Mouse (Mus musculus) c-Kit-negative CD71-positive TER-119-positive erythroid progenitor cells, embryonic 14.5 days (primary cell): Measurements from ENCODE around the gene Igfbpl1.

Experiments
- DNase-seq: peaks from one replicate; pipeline ENCODE4 v3.0.0-alpha.2; 2013; ENCODE audit warnings: low read depth, low spot score

Gene Igfbpl1

GRCm38 (mm10) chr4:45822781-45823575, 3.7 kb downstream of the Igfbpl1 start:
- DNase-seq: no peak

DNA sequence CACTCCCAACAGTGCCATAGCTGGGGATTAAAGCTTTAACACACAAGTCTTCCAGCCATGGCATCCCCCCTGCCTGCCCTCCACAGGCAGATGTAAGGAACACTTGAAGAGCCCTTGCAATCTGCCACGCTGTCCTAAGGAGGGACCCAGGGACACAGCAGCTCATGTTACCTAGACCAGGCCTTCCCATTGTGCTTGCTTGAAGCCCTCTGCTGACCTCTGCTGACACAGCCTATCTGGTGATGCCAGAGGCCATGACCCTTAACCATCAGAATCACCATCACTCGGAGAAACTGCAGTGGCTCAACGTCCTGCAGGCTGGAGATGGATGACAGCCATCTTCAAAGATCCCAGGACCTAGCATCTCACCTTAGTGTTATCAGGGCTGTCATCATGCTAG, 4.7 kb downstream of the Igfbpl1 start:
- no peak for DNase-seq

GRCm38 (mm10) chr4:45820074-45820830, 6.5 kb downstream of the Igfbpl1 start:
- DNase-seq: peak; percentile 27

GRCm38 (mm10) chr4:45819208-45819931, 7.4 kb downstream of the Igfbpl1 start:
- no peak for DNase-seq

DNA sequence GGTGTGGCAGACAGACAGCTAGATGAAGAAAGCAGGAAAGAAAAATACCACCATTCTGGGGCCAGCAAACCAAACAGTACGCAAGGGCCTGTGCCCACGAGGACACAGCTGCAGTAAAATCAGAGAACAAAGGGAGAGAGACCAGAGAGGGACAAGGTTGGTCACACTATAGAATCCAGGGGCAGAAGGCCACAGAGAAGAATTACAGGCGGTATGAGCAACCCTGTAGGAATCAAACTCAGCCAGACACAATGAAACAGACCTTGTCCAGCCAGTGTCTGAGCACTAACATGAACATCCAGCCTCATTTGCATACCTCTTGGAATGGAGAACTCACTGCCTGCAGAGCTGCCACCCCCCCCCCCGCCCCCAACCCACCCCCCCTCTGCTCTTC, 7.9 kb downstream of the Igfbpl1 start:
- no peak for DNase-seq

- no peak for DNase-seq
Measured at GRCm38 (mm10) chr4:45815542-45815941, 11.2 kb downstream of the Igfbpl1 start.

DNA sequence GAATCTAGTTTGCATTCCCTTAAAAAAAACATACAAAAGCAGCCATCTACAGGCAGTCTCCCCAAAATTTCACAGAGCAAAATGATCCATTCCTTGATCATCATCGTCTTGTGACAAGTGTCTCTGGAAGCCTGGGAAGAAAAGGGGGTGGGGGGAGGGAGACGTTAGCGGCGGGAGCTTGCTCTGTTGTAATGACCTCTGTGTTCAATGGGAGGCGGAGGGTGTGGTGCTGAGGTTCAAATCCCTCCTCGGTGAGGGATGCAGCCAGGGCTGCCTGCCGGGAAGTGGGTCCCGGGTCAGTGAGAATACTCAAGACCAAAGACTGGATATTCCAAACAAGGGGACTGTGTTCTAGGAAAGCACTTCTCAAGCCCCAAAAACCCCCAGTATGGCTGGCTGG, 15.5 kb downstream of the Igfbpl1 start:
- DNase-seq: no peak

GRCm38 (mm10) chr4:45808034-45808433, 18.7 kb downstream of the Igfbpl1 start:
- no peak for DNase-seq

GRCm38 (mm10) chr4:45802900-45803299, 23.8 kb downstream of the Igfbpl1 start:
- DNase-seq: no peak

GRCm38 (mm10) chr4:45799956-45800537, 26.7 kb downstream of the Igfbpl1 start:
- no peak for DNase-seq

DNA sequence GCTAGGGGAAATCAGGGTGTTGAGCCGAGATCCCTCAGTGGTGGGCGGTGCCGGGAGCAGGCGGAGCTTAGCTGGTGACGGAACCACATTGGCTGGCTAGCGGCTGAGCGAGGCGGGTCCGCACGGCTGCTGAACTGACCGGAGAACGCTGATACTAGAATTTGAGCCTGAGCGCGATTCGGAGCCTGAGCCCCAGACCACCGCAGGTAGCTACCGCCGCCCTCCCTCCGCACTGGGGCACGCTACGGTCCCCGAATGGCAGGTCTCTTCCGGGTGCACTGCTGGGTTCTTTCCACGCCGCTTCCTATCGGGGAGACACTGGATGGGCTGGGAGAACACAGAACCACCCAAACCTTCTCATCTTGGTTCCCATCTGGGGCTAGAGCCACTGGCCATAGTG, 27.8 kb downstream of the Igfbpl1 start, which contains the start of gene Aldh1b1:
Aldh1b1 (plus strand) TSS at position 59 of the 400 bp plus-strand sequence.
- DNase-seq: no peak

GRCm38 (mm10) chr4:45796760-45797159, 30.0 kb downstream of the Igfbpl1 start:
- DNase-seq: no peak

DNA sequence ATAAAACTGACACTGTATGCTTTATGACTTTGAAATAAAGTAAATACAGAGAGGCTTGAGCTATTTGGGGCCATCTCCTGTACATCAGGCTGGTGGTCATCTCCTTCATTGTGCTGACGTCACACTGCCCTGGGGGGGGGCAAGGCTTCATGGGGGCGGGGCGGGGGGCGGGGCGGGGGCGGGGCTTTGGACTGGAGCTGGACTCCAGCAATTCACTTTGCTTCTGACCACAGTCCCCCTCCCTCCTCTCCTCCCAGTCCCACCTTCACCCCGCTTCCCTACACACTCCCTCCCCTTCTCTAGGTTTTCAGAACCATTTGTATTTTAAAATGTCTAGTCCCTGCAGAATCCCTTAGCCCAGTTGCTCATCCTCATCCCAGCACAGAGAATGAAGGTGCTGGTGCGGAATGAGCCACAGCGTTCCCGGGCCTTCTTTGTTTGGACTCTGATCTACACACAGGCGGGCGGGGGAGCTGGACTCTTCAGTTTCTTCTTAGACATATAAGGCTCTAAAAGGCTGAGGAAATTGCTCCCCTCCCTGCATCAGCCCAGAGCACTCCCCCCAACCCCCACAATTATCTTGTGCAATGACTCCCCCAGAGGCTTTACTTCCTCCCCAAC, 31.4 kb downstream of the Igfbpl1 start:
- DNase-seq: no peak

GRCm38 (mm10) chr4:45790018-45790417, 36.7 kb downstream of the Igfbpl1 start:
- DNase-seq: no peak

DNA sequence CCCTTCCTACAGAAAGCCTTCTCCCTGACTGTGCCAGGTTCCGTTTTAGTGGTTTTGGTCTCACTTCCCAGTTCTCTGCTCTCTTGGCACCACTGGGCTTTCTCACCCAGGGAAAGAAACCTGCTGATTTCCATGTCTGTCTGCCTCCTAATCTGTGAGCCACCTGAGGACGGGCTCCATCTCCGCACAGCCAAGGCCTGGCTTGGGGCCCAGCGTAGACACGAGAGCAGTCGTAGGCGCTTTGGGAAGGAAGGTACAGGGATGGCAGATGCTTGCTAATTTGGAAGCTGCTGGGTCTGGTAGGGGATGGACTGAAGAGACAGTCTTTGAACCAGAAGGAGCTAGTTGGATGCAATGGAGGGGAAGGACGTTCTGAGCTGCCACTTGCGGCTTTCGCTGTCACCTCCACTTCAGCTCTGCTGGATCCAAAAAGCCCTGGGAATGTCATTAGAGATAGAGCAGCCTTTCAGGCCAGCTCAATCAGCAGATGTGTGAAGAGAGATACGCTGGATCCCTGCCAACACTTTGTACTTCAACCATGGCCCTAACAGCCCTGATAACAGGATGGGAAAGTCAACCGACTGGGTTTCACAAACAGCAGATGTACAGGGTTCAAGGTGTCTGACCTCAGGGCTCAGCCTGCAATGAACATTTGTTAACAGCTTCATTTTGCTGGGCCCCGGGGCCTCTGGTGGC, 37.3 kb downstream of the Igfbpl1 start:
- DNase-seq: no peak

GRCm38 (mm10) chr4:45788446-45789081, 38.2 kb downstream of the Igfbpl1 start:
- DNase-seq: no peak

DNA sequence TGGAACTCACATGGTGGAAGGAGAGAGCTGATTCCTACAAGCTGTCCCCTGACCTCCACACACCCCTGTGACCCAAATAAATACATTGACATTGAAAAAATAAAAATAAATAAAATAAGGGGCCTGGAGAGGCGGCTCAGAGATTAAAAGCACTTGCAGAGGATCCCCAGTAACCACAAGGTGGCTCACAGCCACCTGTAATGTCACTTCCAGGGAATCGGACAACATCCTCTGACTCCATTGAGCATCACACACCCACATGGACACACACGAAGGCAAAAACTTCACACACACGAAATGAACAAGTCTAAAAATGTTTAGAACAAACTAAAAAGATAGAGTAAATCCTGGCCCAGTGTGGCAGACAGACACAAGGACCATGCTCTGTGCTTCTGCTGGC, 40.0 kb downstream of the Igfbpl1 start:
- no peak for DNase-seq

GRCm38 (mm10) chr4:45785959-45786358, 40.8 kb downstream of the Igfbpl1 start:
- no peak for DNase-seq

DNA sequence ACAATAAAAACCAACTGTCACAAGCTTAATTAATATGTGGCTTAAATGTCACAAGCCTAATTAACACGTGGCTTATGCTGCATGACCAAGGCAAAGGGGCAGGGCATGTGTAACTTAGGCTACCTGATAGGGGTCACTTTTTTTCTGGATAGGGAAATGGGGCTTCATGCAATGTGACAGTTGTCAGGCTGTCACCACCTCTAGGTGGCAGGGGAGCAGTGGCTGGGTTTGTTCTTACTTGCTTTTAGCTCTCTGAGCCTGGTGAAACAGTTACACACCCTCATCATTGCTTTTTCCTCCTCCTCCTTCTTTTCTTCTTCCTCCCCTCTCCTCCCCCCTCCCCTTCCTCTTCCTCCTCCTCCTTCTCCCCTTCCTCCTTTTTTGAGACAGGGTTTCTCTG, 43.1 kb downstream of the Igfbpl1 start:
- DNase-seq: no peak

GRCm38 (mm10) chr4:45771619-45772018, 55.1 kb downstream of the Igfbpl1 start:
- no peak for DNase-seq
